Mouse (Mus musculus): Measurements from ENCODE around the gene 4930564D02Rik. TPM values are rescaled to one million over a fixed set of nuclear protein-coding genes. Genes with fewer than 3 reads are reported as not detected.

4930564D02Rik gene
- not detected for total RNA-seq (2021)
- long read RNA-seq, experiment 1 = 0 reads
- long read RNA-seq, experiment 2 = 0 reads

DNA sequence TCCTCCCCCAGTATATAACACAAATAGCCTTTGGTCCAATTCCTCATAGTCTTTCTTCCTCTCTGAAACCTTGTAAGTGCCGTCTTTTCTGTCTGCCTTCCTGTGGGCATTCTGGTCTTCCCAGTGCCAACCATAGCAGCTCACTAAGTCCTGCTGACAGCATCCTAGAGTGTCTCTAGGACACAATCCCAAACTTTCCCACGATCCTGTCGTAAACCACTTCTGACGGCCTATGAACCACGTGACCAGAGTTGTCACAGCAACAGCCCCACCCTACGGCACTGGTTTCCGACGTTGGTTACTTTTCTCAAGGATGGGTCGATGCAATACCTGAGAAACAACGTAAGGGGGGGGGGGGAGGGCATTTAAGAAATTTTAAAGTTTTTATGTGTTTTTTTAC is at the start of gene 4930564D02Rik:
4930564D02Rik (plus strand) TSS at position 301 of the 400 bp plus-strand sequence.
- no peak for DNase-seq (ENCODE audit: low spot score in 2 of 2)

GRCm38 (mm10) chr3:105017314-105017713 is 49.3 kb upstream of the 4930564D02Rik start:
- no peak for DNase-seq (ENCODE audit: low spot score in 2 of 2)

- DNase-seq (ENCODE audit: low spot score in 2 of 2) = no peak
Measured at GRCm38 (mm10) chr3:105018085-105018782, 48.4 kb upstream of the 4930564D02Rik start.

DNA sequence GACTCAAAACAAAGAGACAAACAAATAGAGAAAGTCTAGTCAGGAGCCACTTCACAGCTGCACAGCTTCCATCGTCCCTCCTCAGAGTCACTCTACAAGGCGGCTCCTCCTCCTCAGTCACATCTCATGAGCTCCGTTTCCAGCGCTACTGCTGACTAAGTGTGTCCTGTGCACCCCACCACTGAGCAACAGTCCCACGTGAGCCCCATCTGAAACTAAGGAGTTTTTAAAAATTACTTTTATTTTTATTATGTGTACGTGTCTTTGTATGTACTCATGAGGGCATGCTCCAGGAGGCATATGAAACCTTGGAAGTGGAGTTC is 47.9 kb upstream of the 4930564D02Rik start:
- DNase-seq (ENCODE audit: low spot score in 2 of 2) = no peak

DNA sequence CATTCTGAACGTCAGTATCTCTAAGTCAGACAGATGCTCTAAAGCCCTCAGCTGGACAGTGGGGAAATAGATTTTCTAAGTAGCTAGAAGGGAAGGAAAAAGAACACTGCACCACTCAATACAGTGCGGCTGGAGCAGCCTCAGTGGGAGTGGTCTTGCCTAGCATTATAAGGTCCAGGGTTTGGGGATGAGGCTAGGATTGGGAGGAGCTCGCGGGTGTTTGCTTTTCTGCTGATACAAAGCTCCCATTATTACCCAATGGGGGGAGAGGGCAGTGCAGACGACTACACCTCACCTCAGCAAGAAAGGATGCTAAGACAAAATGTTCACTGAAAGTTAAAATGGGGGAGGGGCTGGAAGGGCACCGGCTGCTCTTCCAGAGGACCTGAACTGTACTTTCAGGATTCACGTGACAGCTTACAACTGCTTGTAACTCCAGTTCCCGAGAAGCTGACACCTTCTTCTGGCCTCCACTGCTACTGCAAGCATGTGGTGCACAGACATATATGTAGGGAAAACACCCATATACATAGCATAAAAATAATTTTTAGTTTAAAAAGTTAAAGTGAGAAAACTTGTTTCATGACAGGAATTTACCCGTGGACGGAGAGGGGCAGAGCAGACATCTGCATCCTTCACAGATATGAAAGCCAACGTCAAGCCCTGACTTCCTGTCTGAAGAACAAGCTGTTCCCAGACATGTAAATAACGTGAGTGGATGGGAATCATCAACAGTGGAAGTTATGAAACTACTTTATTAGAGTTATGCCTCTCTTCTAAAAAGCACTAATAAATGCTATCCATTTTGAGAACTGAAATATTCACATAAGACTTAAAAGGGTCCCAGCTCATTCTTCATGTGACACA is 46.6 kb upstream of the 4930564D02Rik start:
- DNase-seq (ENCODE audit: low spot score in 2 of 2) = no peak

DNA sequence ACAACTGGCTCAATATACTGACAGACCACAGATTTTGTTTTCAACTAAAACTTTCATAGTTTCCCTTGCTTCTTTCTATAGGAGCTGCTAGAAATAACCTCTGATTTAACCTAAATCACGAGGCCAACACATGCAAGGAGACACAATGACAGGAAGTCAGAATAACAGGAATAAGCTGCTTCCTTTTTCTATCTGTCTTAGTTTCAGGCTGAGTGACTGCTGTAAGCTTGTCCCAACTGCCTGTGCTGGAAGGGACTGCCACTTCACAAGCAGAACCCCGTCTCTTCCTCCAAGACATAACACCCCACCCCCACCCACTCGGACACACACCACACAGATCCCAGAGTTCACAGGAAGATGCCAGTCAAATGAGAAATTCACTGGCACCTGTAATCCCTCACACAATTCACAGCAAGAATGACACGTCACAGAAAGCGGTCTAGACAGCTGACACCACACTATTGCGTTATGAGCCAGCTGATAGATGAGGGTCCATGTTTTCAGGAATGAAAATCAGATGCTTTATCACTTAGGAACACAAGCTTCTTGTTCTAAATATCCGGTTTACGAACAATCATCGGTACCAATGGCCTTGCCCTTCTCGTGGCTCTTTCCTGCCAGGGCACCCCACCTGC is 43.2 kb upstream of the 4930564D02Rik start:
- no peak for DNase-seq (ENCODE audit: low spot score in 2 of 2)

- DNase-seq (ENCODE audit: low spot score in 2 of 2) = no peak
Measured at GRCm38 (mm10) chr3:105036281-105036847, 30.3 kb upstream of the 4930564D02Rik start.

GRCm38 (mm10) chr3:105037240-105037770 is 29.3 kb upstream of the 4930564D02Rik start:
- DNase-seq (ENCODE audit: low spot score in 2 of 2) = no peak

DNA sequence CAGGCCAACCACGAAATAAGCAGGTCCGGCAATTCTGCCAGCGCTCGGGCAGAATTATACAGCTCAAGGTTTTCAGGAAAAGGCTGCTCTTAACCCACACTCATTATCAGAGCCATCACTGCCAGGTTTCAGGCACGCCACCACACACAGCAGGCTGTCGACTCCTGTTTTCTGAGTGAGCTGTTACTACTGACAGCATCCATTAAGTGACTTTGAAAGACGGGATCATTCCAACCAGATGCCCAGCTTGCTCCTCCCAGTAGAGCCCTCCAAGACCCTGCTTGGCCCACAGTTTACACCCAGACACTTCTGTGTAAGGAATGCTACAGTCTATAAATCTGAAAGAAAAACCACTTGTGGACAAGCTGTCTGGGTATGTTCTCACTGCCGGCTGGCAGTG is 26.6 kb upstream of the 4930564D02Rik start:
- no peak for DNase-seq (ENCODE audit: low spot score in 2 of 2)

DNA sequence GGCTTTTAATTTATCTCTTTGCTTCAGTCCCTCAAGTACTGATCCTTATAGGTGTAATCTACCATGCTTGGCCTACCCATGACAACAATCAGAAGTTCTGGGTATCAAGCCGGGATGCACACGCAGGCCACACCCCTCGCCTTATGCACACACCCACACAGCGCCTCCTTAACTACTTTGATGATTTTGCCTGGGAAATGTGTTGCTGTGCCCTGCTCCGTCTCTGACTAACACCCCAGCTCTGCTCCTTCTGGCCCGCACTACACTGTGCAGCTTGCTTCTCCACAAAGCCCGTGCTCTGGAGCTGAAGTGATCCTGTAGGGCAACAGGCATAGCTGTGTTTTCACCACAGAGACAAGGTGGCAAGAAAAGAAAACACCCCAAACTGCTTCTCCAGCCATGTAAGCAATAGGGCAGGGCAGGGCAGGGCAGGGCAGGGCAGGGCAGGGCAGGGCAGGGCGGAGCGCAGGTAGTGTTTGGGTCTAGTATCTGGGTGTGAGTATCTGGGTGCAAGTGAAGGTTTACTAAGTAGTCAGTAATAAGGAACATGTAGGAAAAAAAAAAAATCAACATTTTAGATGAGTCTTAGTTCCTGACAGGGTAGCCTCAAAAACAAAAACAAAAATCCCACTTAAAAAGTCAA is 25.5 kb upstream of the 4930564D02Rik start:
- DNase-seq (ENCODE audit: low spot score in 2 of 2) = no peak

DNA sequence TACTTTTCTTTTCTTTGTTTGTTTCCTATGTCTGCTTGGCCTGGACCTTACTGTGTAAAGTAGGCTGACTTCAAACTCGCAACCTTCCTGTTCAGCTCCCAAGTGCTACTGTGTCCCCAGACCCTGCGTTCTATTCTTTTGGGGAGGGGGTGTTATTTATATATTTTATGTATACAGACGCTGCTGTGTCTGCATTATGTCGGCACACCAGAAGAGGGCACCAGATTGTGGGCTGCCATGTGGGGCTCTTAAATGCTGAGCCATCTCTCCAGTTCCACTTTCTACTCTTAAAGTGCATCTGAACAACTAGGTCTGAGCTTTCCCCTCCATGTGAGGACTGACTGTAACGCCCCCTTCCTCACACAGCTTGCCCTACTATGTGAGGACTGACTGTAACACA is 22.9 kb upstream of the 4930564D02Rik start:
- DNase-seq (ENCODE audit: low spot score in 2 of 2) = no peak

DNA sequence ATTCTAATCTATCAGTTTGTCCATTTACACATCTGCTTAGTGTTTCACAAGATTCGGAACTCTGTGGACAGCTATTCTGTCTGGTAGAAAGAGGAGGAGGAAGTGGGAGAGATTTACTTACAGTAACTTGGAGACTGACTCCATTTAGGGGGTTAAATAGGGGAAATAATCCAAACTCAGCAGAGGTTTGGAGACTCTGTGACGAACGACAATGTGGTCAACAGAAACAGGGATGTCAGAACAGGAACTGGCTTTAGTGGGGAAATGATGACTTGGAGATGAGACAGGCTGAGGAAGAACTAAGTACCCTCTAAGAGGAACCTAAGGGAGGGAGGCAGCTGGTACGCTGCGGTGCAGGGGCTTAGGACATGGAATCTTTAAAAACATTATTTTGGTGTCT is 19.8 kb upstream of the 4930564D02Rik start:
- no peak for DNase-seq (ENCODE audit: low spot score in 2 of 2)

DNA sequence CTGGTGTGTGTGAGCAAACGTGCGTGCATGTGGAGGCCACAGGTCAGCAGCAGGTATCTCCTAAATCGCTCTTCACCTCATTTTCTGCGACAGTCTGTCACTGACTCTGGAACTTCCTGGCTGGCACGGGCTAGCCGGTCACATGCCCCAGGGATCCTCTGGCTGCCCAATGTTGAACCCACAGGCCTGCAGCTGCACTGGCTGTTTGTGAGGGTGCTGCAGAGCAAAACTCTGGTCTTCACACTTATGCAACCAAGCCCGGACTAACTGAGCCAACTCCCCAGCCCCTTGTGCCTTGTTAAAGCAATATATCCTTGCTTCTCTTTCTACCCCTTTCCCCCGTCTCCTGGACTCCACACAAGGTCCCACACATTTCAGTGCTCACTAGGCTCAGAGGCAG is 19.0 kb upstream of the 4930564D02Rik start:
- no peak for DNase-seq (ENCODE audit: low spot score in 2 of 2)

DNA sequence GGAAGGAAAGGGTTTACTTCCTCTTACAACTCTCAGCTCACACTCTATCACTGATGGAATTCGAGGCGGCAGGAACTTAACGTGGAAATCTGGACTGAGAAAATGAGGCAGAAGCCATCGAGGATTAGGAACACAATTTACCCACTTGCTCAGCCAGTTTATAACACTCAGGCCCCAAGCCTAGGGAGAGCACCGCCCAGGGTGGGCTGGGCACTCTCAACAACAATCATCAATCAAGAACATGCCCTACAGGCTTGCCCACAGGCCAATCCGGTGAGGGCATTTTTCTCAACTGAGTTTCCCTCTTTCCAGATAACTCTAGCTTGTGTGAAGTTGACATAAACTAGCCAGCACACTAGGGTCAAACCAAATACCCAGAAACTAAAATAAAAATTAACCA is 16.8 kb upstream of the 4930564D02Rik start:
- DNase-seq (ENCODE audit: low spot score in 2 of 2) = no peak

DNA sequence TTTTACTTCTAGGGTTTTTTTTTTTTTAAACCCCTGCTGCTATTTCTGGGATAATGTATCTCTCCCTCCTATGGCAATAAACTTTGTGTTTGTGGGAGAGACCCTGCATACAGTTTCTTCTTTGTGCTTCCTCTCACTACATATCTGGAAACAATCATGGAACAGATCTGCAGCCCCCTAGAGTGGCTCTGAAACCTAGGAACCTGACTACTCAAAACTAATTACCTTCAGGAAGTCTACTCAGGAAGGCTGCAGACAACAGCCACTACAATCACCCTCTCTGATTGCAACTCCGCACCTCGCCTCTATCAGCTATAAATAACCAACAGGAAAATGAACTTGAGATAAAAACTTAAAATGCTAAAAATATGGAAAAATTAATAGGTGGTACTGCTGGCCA is 15.5 kb upstream of the 4930564D02Rik start:
- DNase-seq (ENCODE audit: low spot score in 2 of 2) = no peak

GRCm38 (mm10) chr3:105052171-105052936 is 14.3 kb upstream of the 4930564D02Rik start:
- DNase-seq (ENCODE audit: low spot score in 2 of 2) = peak in 1 of 2 experiments; percentile 47

DNA sequence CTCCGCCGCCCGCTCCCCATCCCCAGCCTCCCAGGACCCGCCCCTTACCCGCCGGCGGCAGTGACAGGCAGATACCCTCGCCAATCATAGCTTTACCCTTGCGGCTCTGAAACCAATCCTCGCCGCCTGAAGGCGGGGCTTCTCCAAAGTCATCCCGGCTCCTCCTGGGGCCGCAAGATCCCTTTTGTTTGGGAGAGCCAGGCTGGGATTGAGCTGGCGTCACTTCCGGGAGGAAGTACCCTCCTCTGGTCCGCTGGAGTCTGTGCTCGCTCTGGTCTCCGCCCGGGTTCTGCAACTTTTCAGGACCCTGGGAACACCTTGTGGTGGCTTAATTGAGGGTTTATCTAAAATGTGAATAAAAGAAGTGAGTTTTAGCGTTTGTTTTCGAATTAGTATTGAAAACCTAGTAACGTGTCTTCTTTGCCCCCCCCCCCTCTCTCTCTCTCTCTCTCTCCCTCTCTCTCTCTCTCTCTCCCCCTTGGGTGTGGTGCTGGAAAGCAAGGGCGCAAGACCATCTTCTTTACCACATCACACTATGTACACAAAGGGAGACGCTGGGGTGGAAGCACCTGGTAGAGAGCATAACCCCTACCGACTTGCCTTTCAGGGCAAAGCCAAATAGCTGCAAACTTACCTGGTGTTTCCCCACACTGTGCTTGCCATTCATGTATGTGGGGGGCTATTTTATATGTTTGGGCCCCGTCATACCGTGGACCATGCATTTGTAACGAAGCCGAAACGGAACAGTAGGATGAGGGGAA is 13.5 kb upstream of the 4930564D02Rik start, which contains the start of gene Cttnbp2nl:
Cttnbp2nl (minus strand) TSS at position 210 of the 761 bp plus-strand sequence.
- DNase-seq (ENCODE audit: low spot score in 2 of 2) = peak; percentile 99

GRCm38 (mm10) chr3:105053698-105054001 is 13.0 kb upstream of the 4930564D02Rik start:
- no peak for DNase-seq (ENCODE audit: low spot score in 2 of 2)

DNA sequence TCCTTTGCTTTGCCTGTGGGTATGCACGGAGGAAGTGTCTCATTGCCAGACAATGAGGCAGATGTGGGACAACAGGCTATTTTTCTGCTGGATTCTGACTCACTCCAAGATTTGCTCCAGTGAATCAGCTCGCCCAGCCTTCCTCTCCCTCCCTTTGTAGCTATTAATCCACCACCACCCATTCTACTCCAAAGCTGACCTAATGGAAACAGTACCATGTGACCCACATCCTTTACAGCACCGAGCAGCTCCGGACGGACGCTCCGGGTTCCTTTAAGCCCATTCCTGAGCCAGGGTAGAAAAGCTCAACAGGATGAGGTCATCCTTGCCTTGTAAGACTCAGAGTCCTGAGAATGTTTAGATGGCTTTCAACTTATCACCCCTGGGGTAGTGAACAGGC is 11.7 kb upstream of the 4930564D02Rik start:
- DNase-seq (ENCODE audit: low spot score in 2 of 2) = no peak

All from layer of hippocampus, postnatal 14 days (tissue).